Mouse (Mus musculus) lung, adult 2 months (tissue): ENCODE data around the gene Mcpt8. TPM values are rescaled to one million over a fixed set of nuclear protein-coding genes. Genes with fewer than 3 reads are reported as not detected.
"Not testable (repeated sequence)": the region's sequence is repeated elsewhere in the genome, so short reads cannot be mapped to it uniquely, and the experiment has no call there.

Experiments used
- DNase-seq: peaks from one replicate; pipeline ENCODE4 v3.0.0; 2022
- H3K4me1 ChIP-seq: fragments of 200-500 bp; 2 replicates; pipeline ENCODE4 v1.6.1; 2011; ENCODE audit warnings: low read length; ENCODE audit not compliant: control insufficient read depth, insufficient read depth
- H3K4me3 ChIP-seq: fragments of 200-500 bp; replicated peaks from 2 replicates; pipeline ENCODE3; 2011; ENCODE audit warnings: low read depth, mild to moderate bottlenecking, control low read depth, low read length; ENCODE audit errors: extremely low read depth
- CTCF ChIP-seq: fragments of 200-500 bp; IDR thresholded peaks from 2 replicates; pipeline ENCODE4 v1.5.1; 2011; ENCODE audit warnings: mild to moderate bottlenecking, low read length, control low read depth; ENCODE audit not compliant: insufficient read depth
- POLR2A ChIP-seq: fragments of 200-500 bp; IDR thresholded peaks from 2 replicates; pipeline ENCODE4 v1.6.1; 2011; ENCODE audit warnings: low read depth, mild to moderate bottlenecking, control low read depth, low read length, borderline replicate concordance; ENCODE audit errors: extremely low read depth
- WGBS: fragments of 180-500 bp; shearing (Covaris S2); methylation state at CpG from one replicate; pipeline ENCODE4 v1.1.7; 2018; 5-methylcytosine and 5-hydroxymethylcytosine counted together
- polyA plus RNA-seq: library from polyadenylated mRNA; depleted of rRNA; stranded (reverse); fragments of >200 nt; gene quantifications from 2 replicates; pipeline ENCODE4 v1.2.3, GENCODE M21; 2012; rRNA removed

Gene Mcpt8
- polyA plus RNA-seq, 1 experiment: not detected

GRCm38 (mm10) chr14:56098940-56099339 is 13.9 kb upstream of the Mcpt8 start:
- 80% methylated on average over 4 of the region's 4 CpGs for WGBS
- H3K4me1 ChIP-seq: no peaks in the 10 kb centered on the region
- TF ChIP-seq CTCF: no peak
- no peak for TF ChIP-seq POLR2A
- H3K4me3 ChIP-seq: no peak overlapping the region
- no peak for DNase-seq

GRCm38 (mm10) chr14:56097597-56097996 is 12.5 kb upstream of the Mcpt8 start:
- WGBS: 64% methylated on average over 1 of the region's 1 CpGs
- DNase-seq: no peak
- H3K4me1 ChIP-seq: no peaks in the 10 kb centered on the region
- TF ChIP-seq POLR2A (no peak), CTCF (no peak)
- no peak overlapping the region for H3K4me3 ChIP-seq

- TF ChIP-seq POLR2A: no peak
- no peak for TF ChIP-seq CTCF
These were observed 8.3 kb upstream of the Mcpt8 start for GRCm38 (mm10) chr14:56093353-56093752.

GRCm38 (mm10) chr14:56086711-56087110 is 1.6 kb upstream of the Mcpt8 start:
- no peak overlapping the region for H3K4me3 ChIP-seq
- WGBS: 55% methylated on average over 3 of the region's 3 CpGs
- TF ChIP-seq POLR2A (no peak), CTCF (no peak)
- H3K4me1 ChIP-seq: no peaks in the 10 kb centered on the region
- DNase-seq: no peak

More at GRCm38 (mm10) chr14:56093353-56093752, 8.3 kb upstream of the Mcpt8 start:
- Histone ChIP-seq H3K4me3 (no peak overlapping the region), H3K4me1 (no peaks in the 10 kb centered on the region)
- DNase-seq: no peak
- 43% methylated on average over 2 of the region's 2 CpGs for whole genome bisulfite sequencing

- Histone ChIP-seq H3K4me1 (no peaks in the 10 kb centered on the region), H3K4me3 (no peak overlapping the region)
- WGBS: 72% methylated on average over 4 of the region's 4 CpGs
- TF ChIP-seq POLR2A (no peak), CTCF (no peak)
- no peak for DNase-seq
These were observed 3.1 kb downstream of the Mcpt8 start for GRCm38 (mm10) chr14:56082016-56082415.

- 66% methylated on average over 3 of the region's 3 CpGs for WGBS
- not testable (repeated sequence) for H3K4me1 ChIP-seq, H3K4me3 ChIP-seq, DNase-seq
These were observed 22.9 kb downstream of the Mcpt8 start, which contains the start of gene Mcpt4 for GRCm38 (mm10) chr14:56062213-56062612. Mcpt4 (minus strand) TSS chr14:56062313.

- H3K4me3 ChIP-seq: no peak overlapping the region
- 66% methylated on average over 4 of the region's 4 CpGs for WGBS
- no peak for TF ChIP-seq CTCF
- no peak for TF ChIP-seq POLR2A
These were observed 27.4 kb downstream of the Mcpt8 start for GRCm38 (mm10) chr14:56057722-56058121.

GRCm38 (mm10) chr14:56055408-56055807 is 29.7 kb downstream of the Mcpt8 start:
- no peaks in the 10 kb centered on the region for H3K4me1 ChIP-seq
- 58% methylated on average over 3 of the region's 3 CpGs for WGBS

More at GRCm38 (mm10) chr14:56057722-56058121, 27.4 kb downstream of the Mcpt8 start:
- no peak for DNase-seq
- no peaks in the 10 kb centered on the region for H3K4me1 ChIP-seq

GRCm38 (mm10) chr14:56041792-56042191 is 43.3 kb downstream of the Mcpt8 start, which contains the start of gene Mcpt2:
Mcpt2 (plus strand) TSS chr14:56042041.
- not testable (repeated sequence) for H3K4me1 ChIP-seq, H3K4me3 ChIP-seq, DNase-seq
- 61% methylated on average over 1 of the region's 1 CpGs for WGBS

More at GRCm38 (mm10) chr14:56055408-56055807, 29.7 kb downstream of the Mcpt8 start:
- no peak for DNase-seq
- TF ChIP-seq CTCF (no peak), POLR2A (no peak)
- H3K4me3 ChIP-seq: no peak overlapping the region

- TF ChIP-seq CTCF (no peak), POLR2A (no peak)
- no peak for DNase-seq
- 19% methylated on average over 2 of the region's 2 CpGs for WGBS
- no peaks in the 10 kb centered on the region for H3K4me1 ChIP-seq
- no peak overlapping the region for H3K4me3 ChIP-seq
These were observed 50.6 kb downstream of the Mcpt8 start for GRCm38 (mm10) chr14:56034433-56034832.

Other genes starting within 250 kb of the Mcpt8 start
- gene Nynrin, start 231.3 kb downstream of the Mcpt8 start, polyA plus RNA-seq: 9.4 and 12.4 TPM in 2 replicates
- gene Cbln3, start 200.9 kb downstream of the Mcpt8 start, polyA plus RNA-seq: 0.15 and 0.34 TPM in 2 replicates
- 20.3 and 24.2 TPM in 2 replicates for gene Khnyn, start 200.3 kb downstream of the Mcpt8 start, polyA plus RNA-seq
- gene Sdr39u1, start 185.0 kb downstream of the Mcpt8 start, polyA plus RNA-seq: 37.6 and 51.9 TPM in 2 replicates
- gene Cma1, start 140.6 kb downstream of the Mcpt8 start, polyA plus RNA-seq: 1.8 and 1.9 TPM in 2 replicates
- not detected in 2 replicates for gene Cma2, start 134.3 kb downstream of the Mcpt8 start, polyA plus RNA-seq
- gene Mcpt1, start 67.3 kb downstream of the Mcpt8 start, polyA plus RNA-seq: not detected in 2 replicates
- gene Mcpt9, start 54.8 kb downstream of the Mcpt8 start, polyA plus RNA-seq: not detected in 2 replicates
- not detected in 2 replicates for gene Mcpt2, start 43.2 kb downstream of the Mcpt8 start, polyA plus RNA-seq
- gene Mcpt4, start 23.0 kb downstream of the Mcpt8 start, polyA plus RNA-seq: 1.5 and 1.8 TPM in 2 replicates
- gene Ctsg, start 17.3 kb upstream of the Mcpt8 start, polyA plus RNA-seq: 0.20 TPM in 1 of 2 replicates, not detected in the other
- not detected in 2 replicates for gene Gzme, start 35.4 kb upstream of the Mcpt8 start, polyA plus RNA-seq
- gene Gzmd, start 47.3 kb upstream of the Mcpt8 start, polyA plus RNA-seq: not detected in 2 replicates
- gene Gzmg, start 74.3 kb upstream of the Mcpt8 start, polyA plus RNA-seq: not detected in 2 replicates
- not detected in 2 replicates for gene Gzmn, start 89.3 kb upstream of the Mcpt8 start, polyA plus RNA-seq
- not detected in 2 replicates for gene Gzmf, start 126.1 kb upstream of the Mcpt8 start, polyA plus RNA-seq
- not detected in 2 replicates for gene Gzmc, start 149.4 kb upstream of the Mcpt8 start, polyA plus RNA-seq
- 1.9 and 2.4 TPM in 2 replicates for gene Gzmb, start 177.0 kb upstream of the Mcpt8 start, polyA plus RNA-seq